In genomic region chrX:163912791-163913190, GRCm38 (mm10) we compare ENCODE assay signal across 10 mouse cellular contexts. TPM values are rescaled to one million over a fixed set of nuclear protein-coding genes. Genes with fewer than 3 reads are reported as not detected.
DNase-seq lines count a peak whose midpoint lies in the region; ATAC-seq and TF ChIP-seq lines count a peak whose summit lies in the region.
"Had no signal": no experiment of that assay in that cellular context is flagged by ENCODE, and none has a peak within 500 bp of the region (broad histone marks: within the 10 kb centered on the region; RNA-seq: fewer than 3 reads in every experiment).

No protein-coding gene starts in this region.

- H3K27ac ChIP-seq in liver, adult 2 months (replicated peaks; ENCODE audit: insufficient read depth, low read depth, low read length): no peak overlapping the region
- H3K27ac ChIP-seq: liver, embryonic 15.5 days; stomach, embryonic 15.5 days had no signal

- DNase-seq in adrenal gland, postnatal 10 days: peak; percentile 13
- DNase-seq in adrenal gland, adult 8-10 months: no peak
- no peak for DNase-seq in liver, adult 2 months (ENCODE audit: extremely low read depth, low read depth, low spot score)
- DNase-seq in liver: no peak
- DNase-seq in adipocyte (ENCODE audit: low spot score): peak; percentile 29
- DNase-seq in kidney, postnatal 4 days: peak; percentile 44 to 52
- DNase-seq in layer of hippocampus, postnatal 14 days (ENCODE audit: low spot score in 2 of 2): no peak

- no peak overlapping the region for H3K9ac ChIP-seq in liver, adult 2 months (ENCODE audit: low read depth, low read length)
- H3K9ac ChIP-seq: liver, embryonic 15.5 days; stomach, embryonic 15.5 days had no signal

- TF ChIP-seq CTCF in liver, adult 2 months (IDR thresholded peaks at IDR 0.05; ENCODE audit: low read depth, low read length): peak; percentile 22; the same call in 1 of the 2 replicates

- no peak overlapping the region for H3K4me3 ChIP-seq in liver, adult 2 months (ENCODE audit: insufficient read depth, low read depth, low read length)
- H3K4me3 ChIP-seq: liver, embryonic 15.5 days; stomach, embryonic 15.5 days had no signal

- no peak for ATAC-seq in activated CD4-positive, CD25-positive, alpha-beta regulatory T cell, adult 4 months

- H3K36me3 ChIP-seq in liver, adult 2 months (ENCODE audit: control insufficient read depth, insufficient read depth, low read length): no peaks in the 10 kb centered on the region
- H3K36me3 ChIP-seq: liver, embryonic 15.5 days; stomach, embryonic 15.5 days had no signal

- no peak for TF ChIP-seq POLR2A in liver, adult 2 months (IDR thresholded peaks at IDR 0.05; ENCODE audit: extremely low read depth, insufficient read depth, low read length)

- H3K4me1 ChIP-seq in liver, adult 2 months (ENCODE audit: control insufficient read depth, insufficient read depth, low read length): no peaks in the 10 kb centered on the region
- H3K4me1 ChIP-seq: stomach, embryonic 15.5 days had no signal

- no peaks in the 10 kb centered on the region for H3K27me3 ChIP-seq in liver, adult 2 months (ENCODE audit: control insufficient read depth, insufficient read depth, low read length)
- H3K27me3 ChIP-seq: stomach, embryonic 15.5 days had no signal

- H3K79me2 ChIP-seq in liver, adult 2 months (ENCODE audit: control insufficient read depth, insufficient read depth, low read length): no peaks in the 10 kb centered on the region

RNA-seq across cellular contexts. Expression of gene Ap1s2, which starts 4.0 kb away (rescaled TPM):
- total RNA-seq in adrenal gland, postnatal 10 days (2021): 10 to 100 TPM; 18.6 to 21.7 TPM
- 10 to 100 TPM; 13.3 to 16.3 (median 15.5) TPM for total RNA-seq in adrenal gland, adult 8-10 months (2022)
- total RNA-seq in liver, adult 2 months (2014; rRNA removed): 2.4 and 2.7 TPM in 2 replicates
- 0.19 and 0.26 TPM in 2 replicates for polyA plus RNA-seq in liver, adult 2 months (2012; rRNA removed)
- 10 to 100 TPM; 22.9 to 26.1 TPM for polyA plus RNA-seq in activated CD4-positive, CD25-positive, alpha-beta regulatory T cell, adult 4 months (2017; shearing (Covaris generic))
- 10 to 100 TPM; 39.9 to 41.8 TPM for total RNA-seq in layer of hippocampus, postnatal 14 days (2021)

RNA-seq across cellular contexts. Expression of gene Zrsr2, which starts 45.7 kb away (rescaled TPM):
- total RNA-seq in adrenal gland, postnatal 10 days (2021): 10 to 100 TPM; 24.4 to 27.4 TPM
- total RNA-seq in adrenal gland, adult 8-10 months (2022): 10 to 100 TPM; 19.7 to 34.1 (median 32.8) TPM
- total RNA-seq in liver, adult 2 months (2014; rRNA removed): 6.7 and 6.8 TPM in 2 replicates
- 4.9 and 5.4 TPM in 2 replicates for polyA plus RNA-seq in liver, adult 2 months (2012; rRNA removed)
- 10 to 100 TPM; 35.7 to 43.8 TPM for polyA plus RNA-seq in activated CD4-positive, CD25-positive, alpha-beta regulatory T cell, adult 4 months (2017; shearing (Covaris generic))
- 10 to 100 TPM; 41.1 to 52.1 TPM for total RNA-seq in layer of hippocampus, postnatal 14 days (2021)

Comparison
In these comparisons a context has a peak if more than half of its experiments do, and no peak if none do; other contexts are left out.
1. DNase-seq: peak in adrenal gland, postnatal 10 days (single experiment), adipocyte (single experiment) and kidney, postnatal 4 days (2 of 2); none in adrenal gland, adult 8-10 months (single experiment), liver, adult 2 months (single experiment), liver (single experiment) and layer of hippocampus, postnatal 14 days (0 of 2).